Mouse (Mus musculus) midbrain, postnatal 0 days (tissue): ENCODE measurements around the gene Epm2aip1. TPM values are rescaled to one million over a fixed set of nuclear protein-coding genes. Genes with fewer than 3 reads are reported as not detected.

ENCODE experiments used
- ATAC-seq: fragments of 200-750 bp; cut with Nextera tagmentation; 2 replicates; pipeline ENCODE4 v1.8.0; 2017; ENCODE audit warnings: moderate number of reproducible peaks, mild to moderate bottlenecking, moderate TSS enrichment, moderate library complexity; ENCODE audit not compliant: low FRiP score
- DNase-seq: peaks from one replicate; pipeline ENCODE4 v3.0.0-alpha.2; 2015; ENCODE audit warnings: low spot score
- H3K27ac ChIP-seq: fragments of 300-500 bp; sonication (generic); 2 replicates; pipeline ENCODE4 v1.5.1; 2014; ENCODE audit warnings: low read depth, mild to moderate bottlenecking, low read length, mixed read lengths
- H3K27me3 ChIP-seq: fragments of 300-500 bp; sonication (generic); 2 replicates; pipeline ENCODE4 v1.6.1; 2014; ENCODE audit warnings: low read length, control low read depth, mixed read lengths; ENCODE audit not compliant: insufficient read depth
- H3K36me3 ChIP-seq: fragments of 300-500 bp; sonication (generic); 2 replicates; pipeline ENCODE4 v1.6.1; 2014; ENCODE audit warnings: low read length, control low read depth, mixed read lengths; ENCODE audit not compliant: insufficient read depth
- H3K4me1 ChIP-seq: fragments of 300-500 bp; sonication (generic); 2 replicates; pipeline ENCODE4 v1.6.1; 2014; ENCODE audit warnings: mild to moderate bottlenecking, control low read depth, antibody characterized with exemption, low read length, mixed read lengths; ENCODE audit not compliant: insufficient read depth
- H3K4me2 ChIP-seq: fragments of 300-500 bp; sonication (generic); 2 replicates; pipeline ENCODE4 v1.6.1; 2014; ENCODE audit warnings: low read depth, mild to moderate bottlenecking, low read length, mixed read lengths; ENCODE audit not compliant: poor library complexity, severe bottlenecking
- H3K4me3 ChIP-seq: fragments of 300-500 bp; sonication (generic); 2 replicates; pipeline ENCODE4 v1.5.1; 2014; ENCODE audit warnings: low read depth, mild to moderate bottlenecking, low read length, moderate library complexity
- H3K9ac ChIP-seq: fragments of 300-500 bp; sonication (generic); replicated peaks from 2 replicates; pipeline ENCODE4 v1.6.1; 2014; ENCODE audit warnings: mild to moderate bottlenecking, low read length, moderate library complexity, mixed read lengths; ENCODE audit not compliant: poor library complexity, severe bottlenecking
- H3K9me3 ChIP-seq: fragments of 300-500 bp; sonication (generic); 2 replicates; pipeline ENCODE4 v1.6.1; 2016; ENCODE audit warnings: low read length, control low read depth
- CTCF ChIP-seq: IDR thresholded peaks from 2 replicates; pipeline ENCODE4 v1.5.1; 2016; ENCODE audit warnings: antibody characterized with exemption, mild to moderate bottlenecking
- WGBS: fragments of 180-500 bp; shearing (Covaris S2); extraction: QIAGEN DNeasy Blood & Tissue Kit; methylation state at CpG from one replicate; pipeline ENCODE4 v1.1.7; 2014; 5-methylcytosine and 5-hydroxymethylcytosine counted together
- polyA plus RNA-seq: library from polyadenylated mRNA; unstranded; fragments of >200 nt; fragmentation: Nextera tagmentation; extraction: Ambion mirVana; gene quantifications from 2 replicates; pipeline ENCODE4 v1.2.1, GENCODE M21; 2015
- total RNA-seq: library from RNA; depleted of rRNA; stranded (reverse); fragments of >200 nt; gene quantifications from 2 replicates; pipeline ENCODE4 v1.2.3, GENCODE M21; 2014

The Epm2aip1 gene
- total and polyA plus RNA-seq, 2 experiments from 2014 or later: 46.6 to 95.1 TPM

DNA sequence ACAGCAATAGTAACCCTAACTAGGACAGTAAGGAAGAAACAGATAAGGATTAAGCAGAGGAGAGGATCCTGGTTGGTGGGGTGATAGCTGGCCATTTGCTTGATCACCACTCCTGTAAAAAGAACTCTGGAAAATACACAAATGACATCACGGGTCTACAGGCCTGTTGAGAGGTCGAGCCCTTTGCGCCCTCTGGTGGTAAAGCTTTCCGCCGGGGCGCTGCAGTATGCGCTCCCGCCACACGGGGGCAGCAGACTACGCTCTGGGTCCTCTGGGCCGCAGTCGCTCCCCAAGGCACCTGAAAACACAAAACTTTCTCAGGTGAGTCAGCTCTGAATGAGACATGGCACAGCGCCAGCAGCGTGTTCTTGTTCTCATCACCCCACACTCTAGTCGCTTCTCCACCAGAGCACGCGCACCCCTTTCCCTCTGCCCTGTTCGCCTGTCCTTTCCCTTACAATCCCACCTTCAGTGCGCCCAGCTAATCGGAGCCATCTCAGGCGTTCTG lies 18.2 kb downstream of the Epm2aip1 start:
- 14% methylated on average over 21 of the region's 21 CpGs for WGBS
- DNase-seq: peak; percentile 87
- peak; percentile 100 for TF ChIP-seq CTCF

DNA sequence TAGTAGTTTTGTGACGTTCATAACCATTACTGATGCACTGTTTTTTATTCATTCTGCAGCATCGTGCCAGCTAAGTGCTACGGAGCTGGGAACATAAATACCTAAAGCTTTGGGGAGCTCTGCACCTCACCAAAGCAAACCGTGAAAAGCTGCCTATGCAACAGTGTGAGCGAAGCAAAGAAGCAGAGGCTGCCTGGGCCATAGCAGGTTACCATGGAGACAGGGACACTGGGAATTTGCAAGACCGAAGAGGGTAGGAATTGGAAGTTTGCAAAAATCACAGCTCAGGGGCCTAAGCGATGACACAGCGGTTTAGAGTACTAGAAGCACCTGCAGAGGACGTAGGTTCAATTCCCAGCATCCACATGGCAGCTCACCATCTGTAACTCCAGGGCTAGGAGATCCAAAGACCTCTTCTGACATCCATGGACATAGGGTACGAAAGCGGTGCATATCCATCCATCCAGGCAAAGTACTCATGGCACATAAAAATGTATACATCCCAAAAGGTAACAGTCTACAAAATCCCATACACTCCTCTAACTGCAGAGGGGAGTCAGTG lies 18.9 kb downstream of the Epm2aip1 start:
- 39% methylated on average over 11 of the region's 11 CpGs for WGBS
- H3K4me2 ChIP-seq: peak overlapping the region; percentile 27; the same call in 1 of the 2 replicates
- no peaks in the 10 kb centered on the region for H3K9me3 ChIP-seq
- H3K36me3 ChIP-seq: no peaks in the 10 kb centered on the region
- no peak for TF ChIP-seq CTCF
- H3K4me3 ChIP-seq: no peak overlapping the region
- H3K27ac ChIP-seq: peak overlapping the region; percentile 49; the same call in 1 of the 2 replicates
- ATAC-seq (peak; percentile 45; the same call in 1 of the 2 replicates), DNase-seq (no peak)
- H3K4me1 ChIP-seq: peaks cover 4% of the 10 kb centered on the region; the same call in 1 of the 2 replicates
- H3K27me3 ChIP-seq: no peaks in the 10 kb centered on the region
- no peak overlapping the region for H3K9ac ChIP-seq

More for the DNA sequence above, 18.2 kb downstream of the Epm2aip1 start:
- Histone ChIP-seq H3K9ac (no peak overlapping the region), H3K4me1 (peaks cover 6% of the 10 kb centered on the region; the same call in 1 of the 2 replicates), H3K36me3 (no peaks in the 10 kb centered on the region), H3K9me3 (no peaks in the 10 kb centered on the region), H3K27me3 (no peaks in the 10 kb centered on the region), H3K4me2 (peak overlapping the region; percentile 27), H3K27ac (peak overlapping the region; percentile 49), H3K4me3 (no peak overlapping the region)
- peak; percentile 49; the same call in 1 of the 2 replicates for ATAC-seq

DNA sequence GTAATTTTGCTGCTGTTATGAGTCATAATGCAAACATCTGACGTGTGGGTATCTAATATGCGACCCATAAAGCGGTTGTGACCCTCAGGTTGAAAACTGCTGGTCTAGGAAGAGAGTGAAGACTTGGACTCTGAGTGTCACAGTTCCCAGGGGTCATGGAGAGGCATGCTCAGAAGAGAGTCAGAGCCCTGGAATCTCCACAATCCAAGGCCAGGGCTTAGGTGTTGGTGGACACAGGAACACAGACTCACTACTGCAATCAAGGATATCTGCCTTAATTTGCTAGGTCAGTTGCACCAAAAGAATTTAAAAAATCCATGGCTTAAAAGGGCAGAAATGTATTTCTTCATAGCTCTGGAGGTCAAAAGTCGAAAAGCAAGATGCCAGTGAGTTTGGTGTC lies 21.5 kb downstream of the Epm2aip1 start:
- H3K4me3 ChIP-seq: no peak overlapping the region
- 80% methylated on average over 4 of the region's 4 CpGs for WGBS
- ATAC-seq (no peak), DNase-seq (no peak)
- no peak overlapping the region for H3K9ac ChIP-seq
- no peaks in the 10 kb centered on the region for H3K27me3 ChIP-seq
- peaks cover 3% of the 10 kb centered on the region; the same call in 1 of the 2 replicates for H3K4me1 ChIP-seq
- H3K9me3 ChIP-seq: no peaks in the 10 kb centered on the region
- TF ChIP-seq CTCF: no peak
- no peaks in the 10 kb centered on the region for H3K36me3 ChIP-seq
- H3K27ac ChIP-seq: no peak overlapping the region
- H3K4me2 ChIP-seq: no peak overlapping the region

DNA sequence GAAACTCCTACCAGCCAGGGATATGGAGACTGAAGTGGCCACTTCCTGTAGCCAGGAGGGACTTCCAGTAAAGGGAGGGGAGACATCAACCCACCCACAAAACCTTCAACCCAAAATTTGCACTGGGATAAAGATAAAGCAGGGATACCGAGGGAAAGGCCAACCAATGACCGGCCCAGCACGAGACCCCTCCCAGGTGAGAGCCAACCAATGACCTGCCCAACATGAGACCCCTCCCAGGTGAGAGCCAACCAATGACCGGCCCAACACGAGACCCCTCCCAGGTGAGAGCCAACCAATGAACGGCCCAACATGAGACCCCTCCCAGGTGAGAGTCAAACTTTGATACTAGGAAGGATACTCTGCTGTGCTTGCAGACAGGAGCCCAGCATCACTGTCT lies 23.2 kb downstream of the Epm2aip1 start:
- 96% methylated on average over 6 of the region's 6 CpGs for WGBS
- Histone ChIP-seq H3K9ac (no peak overlapping the region), H3K9me3 (no peaks in the 10 kb centered on the region), H3K4me1 (peaks cover 3% of the 10 kb centered on the region; the same call in 1 of the 2 replicates), H3K36me3 (no peaks in the 10 kb centered on the region), H3K27me3 (no peaks in the 10 kb centered on the region), H3K27ac (no peak overlapping the region), H3K4me2 (no peak overlapping the region), H3K4me3 (no peak overlapping the region)
- ATAC-seq (no peak), DNase-seq (no peak)
- TF ChIP-seq CTCF: no peak

DNA sequence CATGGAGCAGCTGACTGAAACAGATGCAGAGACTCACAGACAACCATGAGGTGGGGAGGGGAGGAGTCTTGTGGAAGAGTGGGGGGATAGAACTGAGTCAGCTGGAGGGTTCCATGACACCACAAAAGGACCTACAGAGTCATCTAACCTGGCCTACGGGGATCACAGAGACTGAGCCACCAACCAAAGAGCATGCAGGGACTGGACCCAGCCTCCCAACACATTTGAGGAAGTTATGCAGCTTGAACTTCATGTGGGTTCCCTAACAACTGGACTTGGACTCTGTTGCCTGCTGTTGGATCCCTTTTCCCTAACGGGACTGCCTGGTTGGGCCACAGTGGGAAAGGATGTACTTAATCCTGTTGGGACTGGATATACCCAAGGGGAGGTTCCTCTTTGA lies 23.6 kb downstream of the Epm2aip1 start:
- Histone ChIP-seq H3K4me3 (no peak overlapping the region), H3K27me3 (no peaks in the 10 kb centered on the region), H3K4me1 (no peaks in the 10 kb centered on the region; the same call in 1 of the 2 replicates), H3K27ac (no peak overlapping the region), H3K4me2 (no peak overlapping the region), H3K36me3 (no peaks in the 10 kb centered on the region), H3K9ac (no peak overlapping the region), H3K9me3 (no peaks in the 10 kb centered on the region)
- no peak for TF ChIP-seq CTCF
- ATAC-seq (no peak), DNase-seq (no peak)
- 82% methylated on average over 2 of the region's 2 CpGs for WGBS

DNA sequence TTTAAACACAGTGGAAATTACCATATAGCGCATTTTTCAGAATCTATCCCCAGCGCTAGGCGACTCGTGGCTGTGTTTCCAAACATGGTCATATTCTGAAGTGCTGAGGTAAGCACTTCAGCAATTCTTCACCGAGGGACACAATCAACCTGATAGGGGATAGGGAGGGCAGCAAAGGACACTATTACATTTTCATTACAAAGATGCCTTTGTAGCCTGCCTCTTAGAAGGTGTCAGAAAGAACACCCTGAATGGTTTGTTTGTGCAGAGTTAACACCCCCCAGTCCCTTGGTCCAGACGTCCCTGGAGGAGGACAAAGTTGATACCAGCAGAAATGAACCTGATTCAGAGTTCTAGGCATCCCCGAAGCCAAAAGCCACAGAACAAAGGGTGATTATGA lies 24.7 kb downstream of the Epm2aip1 start:
- Histone ChIP-seq H3K9ac (no peak overlapping the region), H3K36me3 (no peaks in the 10 kb centered on the region), H3K4me2 (no peak overlapping the region), H3K4me3 (no peak overlapping the region), H3K27me3 (no peaks in the 10 kb centered on the region), H3K9me3 (no peaks in the 10 kb centered on the region), H3K4me1 (no peaks in the 10 kb centered on the region), H3K27ac (no peak overlapping the region)
- WGBS: 77% methylated on average over 7 of the region's 7 CpGs
- no peak for TF ChIP-seq CTCF
- ATAC-seq: no peak
- DNase-seq: no peak
